Mouse (Mus musculus) frontal cortex, adult 2 months (tissue): ENCODE measurements around the gene Lsm2. TPM values are rescaled to one million over a fixed set of nuclear protein-coding genes. Genes with fewer than 3 reads are reported as not detected.
"Not testable (repeated sequence)": the region's sequence is repeated elsewhere in the genome, so short reads cannot be mapped to it uniquely, and the experiment has no call there.

ENCODE experiments used
- DNase-seq, 2 experiments: peaks; one replicate each; pipeline ENCODE4 v3.0.0; 2022; ENCODE audit warnings: low spot score in 1 of 2; ENCODE audit errors: extremely low spot score in 1 of 2
- polyA plus RNA-seq: library from polyadenylated mRNA; depleted of rRNA; stranded (reverse); fragments of >200 nt; gene quantifications from 2 replicates; pipeline ENCODE4 v1.2.3, GENCODE M21; 2012; rRNA removed

Gene Lsm2
- polyA plus RNA-seq, 1 experiment: 49.7 TPM

DNA sequence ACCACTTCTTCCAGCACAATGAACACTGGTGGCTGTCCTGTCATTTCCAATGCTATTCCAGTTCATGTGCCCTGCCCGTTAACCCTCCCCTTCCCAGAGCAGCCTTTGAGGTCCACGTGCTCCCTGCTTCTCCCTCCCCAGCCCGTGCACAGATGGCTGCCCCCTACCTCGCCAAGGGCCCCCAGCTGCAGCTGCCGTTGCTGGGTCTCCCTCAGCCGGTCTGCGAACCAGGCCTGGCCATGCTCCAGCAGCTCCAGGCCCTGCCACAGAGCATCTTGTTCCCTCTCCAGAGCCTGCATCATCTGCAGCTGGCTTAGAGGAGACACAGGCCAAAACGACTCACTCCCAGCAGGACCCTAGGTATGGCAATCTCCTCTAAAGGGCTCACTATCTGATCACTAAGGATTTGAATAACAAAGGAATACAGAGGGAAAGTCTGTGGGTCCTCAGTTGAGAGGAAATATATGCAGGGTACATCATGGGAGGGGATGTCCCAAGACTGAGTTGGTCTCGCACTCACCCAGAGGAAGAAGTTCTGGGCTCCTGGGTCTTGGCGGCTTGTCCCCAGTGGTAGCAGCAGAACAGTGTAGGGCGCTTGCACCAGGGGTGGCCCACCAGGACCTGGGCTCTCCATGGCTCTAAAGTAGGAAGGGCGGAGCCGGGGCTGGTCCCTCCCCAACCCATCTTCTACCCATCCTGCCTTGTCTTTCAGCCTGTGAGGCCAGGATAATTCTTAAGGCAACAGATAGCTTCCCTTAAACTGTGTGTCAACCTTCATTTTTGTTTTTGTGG lies 45.8 kb downstream of the Lsm2 start, which contains the start of gene Sapcd1:
Gene Sapcd1 (minus strand): TSS at position 740 of the 792 bp plus-strand sequence.
- DNase-seq: no peak

DNA sequence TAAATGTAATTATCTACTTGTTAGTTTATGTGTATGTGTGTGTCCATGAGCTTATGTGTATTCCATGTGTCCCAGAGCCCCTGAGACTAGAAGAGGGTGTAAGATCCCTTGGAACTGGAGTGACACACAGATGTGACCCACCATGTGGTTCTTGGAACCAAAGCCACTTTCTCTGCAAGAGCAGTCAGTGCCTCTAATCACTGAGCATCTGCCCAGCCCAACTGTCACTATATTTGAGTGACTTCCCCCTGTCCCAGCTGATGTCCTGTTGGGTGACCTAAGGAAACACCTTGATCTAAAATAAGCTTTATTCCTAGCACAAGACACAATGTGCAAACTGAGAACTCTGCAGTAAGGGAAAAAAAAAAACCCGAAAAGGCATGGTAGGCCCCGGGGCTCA lies 46.7 kb downstream of the Lsm2 start:
- no peak for DNase-seq

DNA sequence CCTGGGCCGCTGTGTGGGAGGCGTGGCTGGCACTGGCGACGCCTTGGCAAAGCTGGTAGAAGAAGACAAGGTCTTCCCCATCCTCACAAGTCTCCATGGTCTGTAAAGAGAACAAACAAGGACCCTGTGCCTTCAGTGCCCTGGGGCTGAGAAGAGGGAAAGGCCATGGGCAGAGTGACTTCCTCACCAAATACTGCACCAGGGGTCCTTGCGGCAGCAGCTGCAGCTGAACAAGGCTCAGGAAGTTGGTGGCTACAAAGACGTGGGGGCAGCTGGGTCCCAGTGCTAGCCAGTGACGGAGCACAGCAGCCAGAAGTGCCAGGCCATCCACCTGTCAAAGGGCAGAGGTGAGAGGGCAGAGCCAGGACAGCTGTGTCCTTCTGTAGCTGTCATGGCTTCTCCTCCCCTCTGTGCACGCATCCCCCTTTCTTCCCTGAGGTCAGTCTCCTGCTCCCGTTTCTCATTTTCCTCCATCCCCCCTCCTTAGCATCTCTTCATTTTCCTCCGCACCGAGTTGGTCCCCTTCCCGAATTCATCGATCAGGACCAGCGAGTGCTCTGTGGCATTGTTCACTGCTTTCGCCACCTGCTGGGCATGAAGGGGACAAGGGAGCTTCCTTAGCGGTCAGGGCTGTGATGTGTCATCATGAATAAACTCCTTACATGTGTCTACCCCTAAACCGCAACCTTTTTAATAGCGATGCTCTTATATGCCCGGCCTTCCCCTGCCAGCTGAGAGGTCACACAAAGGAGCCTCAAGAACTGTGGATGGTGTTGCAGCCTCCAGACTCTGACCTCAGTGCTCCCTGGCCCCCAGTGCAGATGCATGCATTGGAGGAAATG lies 48.2 kb downstream of the Lsm2 start:
- DNase-seq: no peak

DNA sequence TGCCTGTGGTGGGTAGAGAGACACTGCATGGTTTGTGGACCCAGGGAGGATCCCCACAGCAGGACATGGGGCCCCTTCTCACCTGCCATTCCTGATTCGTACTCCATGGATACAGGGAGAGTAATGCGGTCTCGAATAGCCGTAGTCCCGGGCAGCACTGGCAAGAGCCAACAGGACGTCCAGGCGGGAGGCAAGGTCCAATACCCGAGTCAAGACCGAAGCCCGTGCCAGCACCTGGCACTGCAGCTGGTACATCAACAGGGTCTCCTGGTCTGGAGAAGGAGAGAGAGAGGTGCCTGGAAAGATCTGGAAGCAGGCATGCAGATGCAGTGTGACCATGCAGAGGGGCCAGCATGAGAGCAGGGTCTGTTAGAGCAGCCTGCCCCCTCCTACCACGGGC lies 49.6 kb downstream of the Lsm2 start:
- no peak for DNase-seq

DNA sequence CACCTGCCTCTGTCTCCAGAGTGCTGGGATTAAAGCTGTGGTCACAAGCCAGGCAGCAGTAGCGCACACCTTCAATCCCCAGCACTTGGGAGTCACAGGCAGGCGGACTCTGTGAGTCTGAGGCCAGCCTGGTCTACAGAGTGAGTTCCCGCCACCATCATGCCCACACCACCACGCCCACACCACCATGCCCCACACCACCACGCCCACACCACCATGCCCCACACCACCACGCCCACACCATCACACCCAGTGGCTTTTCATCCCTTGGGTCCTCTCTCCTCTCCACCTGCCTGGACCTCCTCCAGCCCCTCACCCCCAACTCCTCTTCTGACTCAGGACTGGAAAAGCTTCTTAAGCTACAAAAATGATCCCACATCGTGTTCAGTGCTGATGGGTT lies 50.2 kb downstream of the Lsm2 start:
- DNase-seq: no peak

DNA sequence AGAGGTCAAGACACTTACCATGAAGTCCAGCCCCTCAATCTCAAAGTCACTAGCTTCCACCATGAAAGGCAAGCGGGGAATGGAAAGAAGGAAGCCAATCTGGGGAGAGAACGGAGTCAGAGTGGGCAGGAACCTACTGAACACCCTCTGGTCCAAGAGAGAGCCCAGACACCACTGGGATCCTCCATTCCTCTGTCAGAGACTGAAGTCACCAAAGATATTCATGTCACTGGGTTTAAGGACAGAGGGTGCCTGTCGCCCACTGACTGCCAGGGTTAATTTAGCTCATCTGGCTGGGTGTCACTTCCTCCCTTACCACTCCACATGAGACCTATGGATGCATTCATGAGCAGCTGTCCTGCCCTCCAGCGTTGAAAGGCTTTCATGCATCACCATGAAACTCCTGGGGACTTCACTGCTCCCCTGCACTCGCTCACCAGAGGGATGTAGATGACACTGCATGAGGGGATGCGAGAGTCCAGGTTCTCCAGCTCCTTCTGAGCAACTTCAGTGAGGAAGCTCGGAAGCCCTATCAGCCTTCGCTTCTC lies 50.7 kb downstream of the Lsm2 start:
- DNase-seq: no peak

DNA sequence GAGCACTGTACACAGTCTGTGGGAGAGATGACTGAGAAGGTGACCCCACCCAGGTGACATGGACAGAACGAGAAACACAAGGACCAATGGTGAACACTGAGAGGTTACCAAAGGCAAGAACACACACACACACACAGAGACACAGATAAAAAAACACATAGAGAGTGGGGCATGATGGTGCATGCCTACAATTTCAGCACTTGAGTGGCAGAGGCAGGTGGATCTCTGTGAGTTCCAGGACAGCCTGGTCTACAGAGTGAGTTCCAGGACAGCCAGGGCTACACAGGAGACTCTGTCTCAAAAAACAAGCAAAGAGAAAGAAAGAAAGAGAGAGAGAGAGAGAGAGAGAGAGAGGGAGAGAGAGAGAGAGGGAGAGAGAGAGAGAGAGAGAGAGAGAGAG lies 52.0 kb downstream of the Lsm2 start:
- DNase-seq: not testable (repeated sequence)

DNA sequence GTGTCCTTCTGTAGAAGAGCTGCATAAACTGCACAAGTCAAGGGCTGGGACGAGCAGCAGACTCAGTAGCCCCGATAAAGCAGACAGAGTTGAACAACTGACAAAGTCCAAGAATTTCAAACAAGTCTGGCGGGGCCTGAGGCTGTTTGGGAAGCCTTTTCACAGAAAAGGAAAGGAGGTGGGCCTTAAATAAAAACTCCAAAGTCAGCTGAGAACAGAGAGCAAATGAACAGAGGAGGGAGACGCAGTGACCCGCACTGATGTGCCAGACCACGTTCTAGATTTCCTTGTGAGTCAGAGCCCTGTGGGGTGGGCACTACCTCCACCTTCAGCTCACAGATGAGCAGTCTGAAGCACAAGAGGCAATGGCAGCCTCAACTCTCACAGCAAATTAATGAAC lies 53.2 kb downstream of the Lsm2 start:
- DNase-seq: no peak

Other genes with a start within 250 kb of the Lsm2 start
- gene C4b, start 238.0 kb upstream of the Lsm2 start, polyA plus RNA-seq: 18.8 and 22.8 TPM in 2 replicates
- 0.04 TPM in 1 of 2 replicates, not detected in the other for gene Cyp21a1, start 177.3 kb upstream of the Lsm2 start, polyA plus RNA-seq
- 71.8 and 77.6 TPM in 2 replicates for gene Stk19, start 144.9 kb upstream of the Lsm2 start, polyA plus RNA-seq
- gene Dxo, start 144.8 kb upstream of the Lsm2 start, polyA plus RNA-seq: 47.3 and 56.4 TPM in 2 replicates
- gene Skiv2l, start 131.7 kb upstream of the Lsm2 start, polyA plus RNA-seq: 72.8 and 77.5 TPM in 2 replicates
- 60.8 and 66.2 TPM in 2 replicates for gene Nelfe, start 131.5 kb upstream of the Lsm2 start, polyA plus RNA-seq
- 0.29 and 0.44 TPM in 2 replicates for gene Cfb, start 119.3 kb upstream of the Lsm2 start, polyA plus RNA-seq
- 7.5 and 8.8 TPM in 2 replicates for gene Zbtb12, start 102.4 kb upstream of the Lsm2 start, polyA plus RNA-seq
- 0.08 TPM in 1 of 2 replicates, not detected in the other for gene Gm20547, start 99.8 kb upstream of the Lsm2 start, polyA plus RNA-seq
- gene C2, start 83.6 kb upstream of the Lsm2 start, polyA plus RNA-seq: 2.9 and 3.2 TPM in 2 replicates
- 268 and 290 TPM in 2 replicates for gene Ehmt2, start 83.4 kb upstream of the Lsm2 start, polyA plus RNA-seq
- 0.27 and 0.38 TPM in 2 replicates for gene Slc44a4, start 67.4 kb upstream of the Lsm2 start, polyA plus RNA-seq
- gene Neu1, start 50.6 kb upstream of the Lsm2 start, polyA plus RNA-seq: 48.7 and 53.6 TPM in 2 replicates
- 10.9 and 13.4 TPM in 2 replicates for gene Hspa1b, start 22.6 kb upstream of the Lsm2 start, polyA plus RNA-seq
- gene Gm20481, start 11.9 kb upstream of the Lsm2 start, polyA plus RNA-seq: 0.20 TPM in 1 of 2 replicates, not detected in the other
- 13.8 and 14.6 TPM in 2 replicates for gene Hspa1a, start 9.7 kb upstream of the Lsm2 start, polyA plus RNA-seq
- gene Hspa1l, start 9.2 kb upstream of the Lsm2 start, polyA plus RNA-seq: 0.40 and 0.74 TPM in 2 replicates
- gene Vars, start 19.1 kb downstream of the Lsm2 start, polyA plus RNA-seq: 48.2 and 55.1 TPM in 2 replicates
- gene Vwa7, start 34.7 kb downstream of the Lsm2 start, polyA plus RNA-seq: 0.48 and 0.59 TPM in 2 replicates
- 1.5 and 2.6 TPM in 2 replicates for gene Sapcd1, start 46.2 kb downstream of the Lsm2 start, polyA plus RNA-seq
- gene Msh5, start 64.9 kb downstream of the Lsm2 start, polyA plus RNA-seq: 1.5 and 2.0 TPM in 2 replicates
- gene Clic1, start 68.1 kb downstream of the Lsm2 start, polyA plus RNA-seq: 26.4 and 28.5 TPM in 2 replicates
- gene Ddah2, start 77.2 kb downstream of the Lsm2 start, polyA plus RNA-seq: 40.8 and 42.8 TPM in 2 replicates
- not detected in 2 replicates for gene Ly6g6c, start 83.5 kb downstream of the Lsm2 start, polyA plus RNA-seq
- 0.04 TPM in 2 replicates for gene Mpig6b, start 84.3 kb downstream of the Lsm2 start, polyA plus RNA-seq
- gene Ly6g6e, start 95.0 kb downstream of the Lsm2 start, polyA plus RNA-seq: 65.5 and 71.7 TPM in 2 replicates
- gene Ly6g6d, start 96.2 kb downstream of the Lsm2 start, polyA plus RNA-seq: 2.3 and 2.9 TPM in 2 replicates
- 0.10 and 0.27 TPM in 2 replicates for gene Ly6g6f, start 103.7 kb downstream of the Lsm2 start, polyA plus RNA-seq
- 144 and 159 TPM in 2 replicates for gene Abhd16a, start 107.4 kb downstream of the Lsm2 start, polyA plus RNA-seq
- 0.38 TPM in 1 of 2 replicates, not detected in the other for gene Ly6g5c, start 126.4 kb downstream of the Lsm2 start, polyA plus RNA-seq
- gene Ly6g5b, start 133.6 kb downstream of the Lsm2 start, polyA plus RNA-seq: 1.2 and 2.0 TPM in 2 replicates
- 18.9 and 20.2 TPM in 2 replicates for gene Gpank1, start 139.6 kb downstream of the Lsm2 start, polyA plus RNA-seq
- 173 and 179 TPM in 2 replicates for gene Csnk2b, start 140.2 kb downstream of the Lsm2 start, polyA plus RNA-seq
- gene D17H6S53E, start 144.5 kb downstream of the Lsm2 start, polyA plus RNA-seq: 8.2 and 9.1 TPM in 2 replicates
- 0.40 and 0.78 TPM in 2 replicates for gene Apom, start 150.2 kb downstream of the Lsm2 start, polyA plus RNA-seq
- 199 and 213 TPM in 2 replicates for gene Bag6, start 153.3 kb downstream of the Lsm2 start, polyA plus RNA-seq
- gene Prrc2a, start 183.0 kb downstream of the Lsm2 start, polyA plus RNA-seq: 261 and 306 TPM in 2 replicates
- gene Aif1, start 194.2 kb downstream of the Lsm2 start, polyA plus RNA-seq: 11.2 and 17.2 TPM in 2 replicates
- gene Lst1, start 206.6 kb downstream of the Lsm2 start, polyA plus RNA-seq: 14.3 and 20.7 TPM in 2 replicates
- 0.78 and 0.88 TPM in 2 replicates for gene Ltb, start 212.6 kb downstream of the Lsm2 start, polyA plus RNA-seq
- gene Tnf, start 220.1 kb downstream of the Lsm2 start, polyA plus RNA-seq: 0.11 and 0.14 TPM in 2 replicates
- gene Lta, start 223.5 kb downstream of the Lsm2 start, polyA plus RNA-seq: 0.06 and 0.17 TPM in 2 replicates
- not detected in 2 replicates for gene Gm16181, start 239.0 kb downstream of the Lsm2 start, polyA plus RNA-seq